Comparison of ENCODE assay signal across 28 mouse cellular contexts in genomic region chr5:42055151-42055550, GRCm38 (mm10). TPM values are rescaled to one million over a fixed set of nuclear protein-coding genes. Genes with fewer than 3 reads are reported as not detected.
DNase-seq lines count a peak whose midpoint lies in the region; ATAC-seq and TF ChIP-seq lines count a peak whose summit lies in the region.
"Had no signal": no experiment of that assay in that cellular context is flagged by ENCODE, and none has a peak within 500 bp of the region (broad histone marks: within the 10 kb centered on the region; RNA-seq: fewer than 3 reads in every experiment).

No protein-coding gene starts in this region.

- no peak for TF ChIP-seq CTCF in cerebellum, adult 2 months (IDR thresholded peaks at IDR 0.05; ENCODE audit: borderline replicate concordance, insufficient read depth, low read depth, low read length)

- peak; percentile 59 for DNase-seq in cerebellum, adult 11 months
- DNase-seq in cerebellum, adult 2 months: peak; percentile 78 to 92
- peak; percentile 63 to 69 for DNase-seq in cerebellum, postnatal 10 days
- DNase-seq in left cerebral cortex, adult 8-10 months (ENCODE audit: low spot score in 2 of 2): no peak
- DNase-seq in forebrain, embryonic 10.5 days (ENCODE audit: extremely low spot score, low spot score): no peak
- DNase-seq: adrenal gland, postnatal 25 days; embryo, embryonic 11 days; gastrocnemius, postnatal 10 days; heart, adult 2 months; heart, postnatal 14 days; kidney, adult 18-20 months had no signal

- no peaks in the 10 kb centered on the region for H3K27me3 ChIP-seq in cerebellum, adult 2 months (ENCODE audit: control insufficient read depth, insufficient read depth, low read length)
- no peaks in the 10 kb centered on the region for H3K27me3 ChIP-seq in forebrain, embryonic 16.5 days (replicated peaks; ENCODE audit: control insufficient read depth, insufficient read depth, low read length)
- no peaks in the 10 kb centered on the region for H3K27me3 ChIP-seq in forebrain, embryonic 10.5 days (ENCODE audit: poor library complexity, severe bottlenecking)
- H3K27me3 ChIP-seq: CH12.LX; embryonic facial prominence, embryonic 15.5 days; forebrain, embryonic 15.5 days; heart, embryonic 15.5 days; intestine, embryonic 15.5 days; Patski had no signal

- no peak overlapping the region for H3K9ac ChIP-seq in forebrain, embryonic 16.5 days (replicated peaks; ENCODE audit: low read depth, low read length)
- H3K9ac ChIP-seq: embryonic facial prominence, embryonic 15.5 days; forebrain, embryonic 15.5 days; heart, embryonic 15.5 days; hindbrain, embryonic 14.5 days; intestine, embryonic 15.5 days had no signal

- H3K4me1 ChIP-seq in cerebellum, adult 2 months (ENCODE audit: control insufficient read depth, insufficient read depth, low read length): peaks cover 9% of the 10 kb centered on the region; the same call in 1 of the 2 replicates
- no peaks in the 10 kb centered on the region for H3K4me1 ChIP-seq in forebrain, embryonic 16.5 days (replicated peaks; ENCODE audit: control insufficient read depth, insufficient read depth, low read length)
- H3K4me1 ChIP-seq in forebrain, embryonic 10.5 days: no peaks in the 10 kb centered on the region
- H3K4me1 ChIP-seq: embryonic facial prominence, embryonic 15.5 days; forebrain, embryonic 15.5 days; heart, embryonic 15.5 days; hindbrain, embryonic 10.5 days; intestine, embryonic 15.5 days had no signal

- no peak overlapping the region for H3K4me3 ChIP-seq in cerebellum, adult 2 months (replicated peaks; ENCODE audit: insufficient read depth, low read depth, low read length)
- H3K4me3 ChIP-seq in forebrain, embryonic 16.5 days (replicated peaks; ENCODE audit: low read length): no peak overlapping the region
- H3K4me3 ChIP-seq in forebrain, embryonic 10.5 days: no peak overlapping the region
- H3K4me3 ChIP-seq: embryonic facial prominence, embryonic 15.5 days; erythroblast, embryonic 14.5 days; forebrain, embryonic 15.5 days; heart, adult 2 months; heart, embryonic 15.5 days; hindbrain, embryonic 10.5 days; intestine, embryonic 15.5 days had no signal

- H3K9me3 ChIP-seq in forebrain, embryonic 16.5 days (ENCODE audit: control insufficient read depth, low read length): no peaks in the 10 kb centered on the region
- H3K9me3 ChIP-seq in forebrain, embryonic 10.5 days: no peaks in the 10 kb centered on the region
- H3K9me3 ChIP-seq: embryonic facial prominence, embryonic 15.5 days; forebrain, embryonic 15.5 days; heart, embryonic 15.5 days; hindbrain, embryonic 10.5 days; intestine, embryonic 15.5 days had no signal

- H3K4me2 ChIP-seq in forebrain, embryonic 16.5 days (ENCODE audit: low read length): no peak overlapping the region
- H3K4me2 ChIP-seq: embryonic facial prominence, embryonic 15.5 days; forebrain, embryonic 15.5 days; heart, embryonic 11.5 days; heart, embryonic 15.5 days; hindbrain, embryonic 14.5 days; intestine, embryonic 15.5 days had no signal

- H3K27ac ChIP-seq in cerebellum, adult 2 months (ENCODE audit: insufficient read depth, low read length): peak overlapping the region; percentile 43; the same call in 1 of the 2 replicates
- H3K27ac ChIP-seq in forebrain, embryonic 16.5 days (ENCODE audit: low read length): no peak overlapping the region
- no peak overlapping the region for H3K27ac ChIP-seq in forebrain, embryonic 10.5 days
- H3K27ac ChIP-seq: embryonic facial prominence, embryonic 15.5 days; forebrain, embryonic 15.5 days; heart, adult 2 months; heart, embryonic 15.5 days; hindbrain, embryonic 10.5 days; hindbrain, embryonic 14.5 days; intestine, embryonic 15.5 days had no signal

- no peaks in the 10 kb centered on the region for H3K36me3 ChIP-seq in forebrain, embryonic 16.5 days (ENCODE audit: control insufficient read depth, insufficient read depth)
- no peaks in the 10 kb centered on the region for H3K36me3 ChIP-seq in forebrain, embryonic 10.5 days (replicated peaks)
- H3K36me3 ChIP-seq: embryonic facial prominence, embryonic 15.5 days; forebrain, embryonic 15.5 days; heart, embryonic 15.5 days; hindbrain, embryonic 10.5 days; intestine, embryonic 15.5 days had no signal

- ATAC-seq in forebrain, embryonic 16.5 days: no peak
- ATAC-seq: activated CD4-positive, CD25-positive, alpha-beta regulatory T cell, adult 4 months; intestine, embryonic 15.5 days; Patski had no signal

- TF ChIP-seq POLR2A in cerebellum, adult 2 months (IDR thresholded peaks at IDR 0.05; ENCODE audit: borderline replicate concordance, insufficient read depth, low read length): no peak

- 19% methylated on average over 5 of the region's 5 CpGs for WGBS in cerebellum, adult 2 months
- 93% methylated on average over 5 of the region's 5 CpGs for WGBS in forebrain, embryonic 16.5 days
- whole genome bisulfite sequencing in forebrain, embryonic 10.5 days: 97% methylated on average over 5 of the region's 5 CpGs

RNA-seq across cellular contexts. Expression of gene Gm16223, which starts 12.6 kb away (rescaled TPM):
- 0.05 and 0.08 TPM in 2 replicates for polyA plus RNA-seq in cerebellum, adult 2 months (2012; rRNA removed)
- under 1 TPM in 3 of 4 experiments, not detected in 1; 0.13 to 0.21 (median 0.15) TPM for total RNA-seq in left cerebral cortex, adult 8-10 months (2022)
- not detected in 2 replicates for polyA plus RNA-seq in forebrain, embryonic 16.5 days (2015; fragmentation: Nextera tagmentation; extraction: Ambion mirVana)
- not detected in 2 replicates for polyA plus RNA-seq in forebrain, embryonic 10.5 days (2016; fragmentation: Nextera tagmentation; extraction: Ambion mirVana)
- total RNA-seq: adrenal gland, postnatal 25 days; CH12.LX; common myeloid progenitor, adult 5-6 weeks; gastrocnemius, postnatal 10 days had no signal
- polyA plus RNA-seq: activated CD4-positive, CD25-positive, alpha-beta regulatory T cell, adult 4 months; embryonic facial prominence, embryonic 11.5 days; embryonic facial prominence, embryonic 15.5 days; erythroblast, embryonic 14.5 days; forebrain, embryonic 11.5 days; forebrain, embryonic 15.5 days; frontal cortex, adult 2 months; gonadal fat pad, adult 2 months; heart, adult 2 months; heart, embryonic 11.5 days; heart, embryonic 15.5 days; hindbrain, embryonic 10.5 days; intestine, embryonic 15.5 days had no signal

Comparison
In these comparisons a context has a peak if more than half of its experiments do, and no peak if none do; other contexts are left out.
1. DNase-seq: peak in cerebellum, adult 11 months (single experiment), cerebellum, adult 2 months (2 of 2) and cerebellum, postnatal 10 days (2 of 2); none in left cerebral cortex, adult 8-10 months (0 of 2) and forebrain, embryonic 10.5 days (single experiment).